Mouse (Mus musculus): Measurements from ENCODE around the gene Mdga2. TPM values are rescaled to one million over a fixed set of nuclear protein-coding genes. Genes with fewer than 3 reads are reported as not detected.
A peak's percentile ranks its signal among the peaks of the same experiment; 100 is the strongest.

Gene Mdga2
- polyA plus RNA-seq (2015; fragmentation: Nextera tagmentation; extraction: Ambion mirVana): 39.2 and 41.2 TPM in 2 replicates

DNA sequence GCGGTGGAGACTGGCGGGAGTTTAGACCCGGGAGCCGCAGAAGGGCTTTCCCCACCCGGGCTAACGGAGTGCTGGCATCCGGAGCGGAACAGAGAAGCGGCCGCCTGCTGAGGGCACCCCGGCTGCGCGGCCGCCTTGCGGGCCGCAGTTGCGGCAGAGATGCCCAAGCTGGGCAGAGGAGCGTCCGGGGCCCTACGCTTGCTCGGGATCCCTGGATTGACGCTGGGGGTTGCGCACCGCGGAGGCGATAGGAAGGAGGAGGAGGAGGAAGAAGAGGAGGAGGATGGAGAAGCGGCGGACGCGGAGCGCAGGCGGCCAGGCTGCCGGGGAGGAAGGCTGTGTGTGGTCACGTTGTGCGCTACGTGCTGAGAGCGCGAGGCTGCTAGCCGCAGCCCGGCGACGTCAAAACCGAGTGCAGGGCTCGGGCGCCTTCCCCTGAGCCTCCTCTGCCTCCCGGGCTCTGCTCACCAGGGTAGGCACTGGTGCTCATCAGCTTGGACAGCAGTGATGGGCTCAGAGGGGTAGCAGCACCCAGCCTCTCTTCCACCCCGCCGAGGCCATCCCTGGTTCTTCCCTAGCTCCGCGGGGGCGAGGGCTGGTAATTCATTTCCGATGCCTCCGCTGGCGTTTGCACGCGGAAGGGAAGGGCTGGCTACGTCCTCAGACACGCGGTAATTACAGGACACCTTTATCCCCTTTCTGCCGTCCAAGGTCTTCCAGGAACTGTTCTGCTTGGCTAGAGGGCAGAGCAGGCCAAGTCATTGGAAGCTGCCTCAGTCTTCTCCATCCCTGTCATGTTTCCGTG lies at the start of gene Mdga2:
Gene Mdga2 (minus strand): TSS at position 329 of the 805 bp plus-strand sequence.
- Histone ChIP-seq H3K4me2 (peak within 1 kb of the TSS; percentile 86), H3K27me3 (replicated peaks) (no peaks in the 10 kb centered on the region), H3K9me3 (no peaks in the 10 kb centered on the region), H3K36me3 (replicated peaks) (no peaks in the 10 kb centered on the region), H3K4me3 (peak within 1 kb of the TSS; percentile 98), H3K27ac (peak within 1 kb of the TSS; percentile 94), H3K9ac (peak within 1 kb of the TSS; percentile 94), H3K4me1 (peaks cover 22% of the 10 kb centered on the region)
- peak; percentile 75 for ATAC-seq (replicated peaks)
- WGBS: under 1% methylated on average over 61 of the region's 61 CpGs

GRCm38 (mm10) chr12:67267409-67267808 lies 45.1 kb upstream of the Mdga2 start:
- Histone ChIP-seq H3K27me3 (replicated peaks) (no peaks in the 10 kb centered on the region), H3K4me2 (no peak overlapping the region), H3K27ac (no peak overlapping the region), H3K36me3 (replicated peaks) (no peaks in the 10 kb centered on the region), H3K9ac (no peak overlapping the region), H3K4me3 (no peak overlapping the region), H3K4me1 (no peaks in the 10 kb centered on the region), H3K9me3 (no peaks in the 10 kb centered on the region)
- 83% methylated on average over 1 of the region's 1 CpGs for WGBS
- no peak for ATAC-seq (replicated peaks)

DNA sequence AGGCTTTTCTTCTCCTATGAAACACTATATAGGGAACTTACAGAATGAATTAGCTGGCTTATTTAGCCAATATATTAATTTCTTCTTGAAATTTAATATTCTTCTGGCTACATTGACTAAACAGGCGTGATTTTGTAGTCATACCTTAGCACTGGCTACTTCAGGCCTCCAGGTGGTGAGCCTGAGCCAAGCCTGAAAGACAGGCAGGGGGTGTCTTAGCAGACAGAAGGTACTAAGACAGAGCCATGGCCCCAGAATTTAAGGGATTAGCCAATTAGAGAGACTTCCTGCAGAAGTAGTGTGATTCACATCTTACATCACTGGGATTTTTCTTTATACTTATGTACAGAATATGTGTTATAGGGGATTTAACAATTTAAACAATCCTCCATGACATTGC lies 1.2 kb upstream of the Mdga2 start:
- no peak for ATAC-seq (replicated peaks)
- Histone ChIP-seq H3K27ac (no peak overlapping the region), H3K9ac (no peak overlapping the region), H3K4me3 (no peak overlapping the region; the same call in 1 of the 2 replicates), H3K4me2 (peak overlapping the region; percentile 86), H3K27me3 (replicated peaks) (no peaks in the 10 kb centered on the region), H3K36me3 (replicated peaks) (no peaks in the 10 kb centered on the region), H3K4me1 (peaks cover 16% of the 10 kb centered on the region), H3K9me3 (no peaks in the 10 kb centered on the region)
- 36% methylated on average over 1 of the region's 1 CpGs for WGBS

DNA sequence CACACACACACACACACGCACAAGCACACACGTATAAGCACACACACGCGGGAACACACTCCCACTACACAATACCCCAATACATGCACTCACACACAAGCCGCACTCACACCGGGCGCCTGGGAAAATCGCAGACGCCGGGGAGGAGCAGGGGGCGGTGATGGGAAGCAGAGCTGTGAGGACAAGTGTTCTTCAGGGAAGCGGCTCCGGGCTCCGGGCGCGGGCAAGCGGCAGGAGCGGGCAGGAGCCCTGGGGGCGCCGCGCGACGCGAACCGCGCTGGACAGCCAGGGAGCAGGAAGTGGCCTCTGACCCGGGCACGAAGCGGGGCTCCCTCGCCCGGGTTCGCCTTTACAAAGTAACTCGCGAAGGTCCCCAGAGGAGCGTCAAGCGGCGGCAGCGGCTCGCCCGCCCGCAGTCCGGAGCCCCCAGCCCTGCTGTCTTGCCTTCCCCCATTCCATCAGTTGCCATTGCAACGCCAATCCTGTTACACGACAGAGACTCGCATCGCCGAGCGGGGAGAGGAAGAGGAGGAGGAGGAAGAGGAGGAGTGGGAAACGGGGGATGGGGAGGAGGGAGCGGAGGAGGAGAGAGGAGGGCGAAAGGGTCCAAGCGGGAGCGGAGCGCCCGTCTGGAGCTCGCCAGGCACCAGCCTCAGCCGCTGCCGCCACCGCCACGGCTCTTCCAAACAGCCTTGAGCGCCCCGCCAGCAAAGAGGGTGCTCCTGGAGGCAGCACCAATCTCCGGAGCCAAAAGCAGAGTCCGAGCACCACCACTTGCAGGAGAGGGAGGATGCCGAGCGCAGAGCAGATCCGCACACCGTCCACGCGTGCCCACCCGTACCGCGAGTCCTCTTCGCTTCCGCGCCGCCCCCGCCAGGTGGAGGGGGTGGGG lies 774 bp downstream of the Mdga2 start:
- peaks cover 22% of the 10 kb centered on the region for H3K4me1 ChIP-seq
- peak overlapping the region; percentile 86 for H3K4me2 ChIP-seq
- H3K4me3 ChIP-seq: peak overlapping the region; percentile 98
- H3K9me3 ChIP-seq: no peaks in the 10 kb centered on the region
- under 1% methylated on average over 78 of the region's 78 CpGs for WGBS
- ATAC-seq (replicated peaks): peak; percentile 83
- no peaks in the 10 kb centered on the region for H3K36me3 ChIP-seq (replicated peaks)
- peak overlapping the region; percentile 94 for H3K9ac ChIP-seq
- H3K27ac ChIP-seq: peak overlapping the region; percentile 94
- H3K27me3 ChIP-seq (replicated peaks): no peaks in the 10 kb centered on the region

DNA sequence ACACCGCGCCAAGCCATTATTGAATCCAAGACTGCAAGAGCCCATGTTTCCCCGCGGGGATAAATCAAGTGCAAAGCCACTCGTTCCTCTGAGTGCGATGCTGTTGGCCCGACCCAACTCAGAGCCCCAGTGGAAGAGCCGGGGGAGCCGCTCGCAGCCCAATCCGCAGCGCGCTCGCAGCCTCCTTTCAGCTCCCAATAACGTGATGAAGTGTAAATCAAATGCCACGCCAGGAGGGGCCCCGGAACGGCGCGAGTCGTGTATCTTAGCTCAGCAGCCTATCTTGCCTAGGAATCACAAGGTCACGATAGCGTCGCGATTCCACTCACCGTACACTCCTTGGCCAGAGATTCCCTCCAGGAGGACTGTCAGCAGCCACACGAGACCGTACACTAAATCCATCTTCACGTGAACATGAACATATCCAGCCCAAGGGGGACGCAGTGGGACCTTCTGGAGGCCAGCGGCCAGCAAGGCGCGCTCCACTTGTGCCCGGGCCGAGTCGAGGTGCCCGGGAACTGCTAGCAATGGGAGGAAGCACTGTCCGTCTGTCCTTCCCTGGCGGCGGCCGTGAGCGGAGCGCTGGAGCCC lies 1.6 kb downstream of the Mdga2 start:
- Histone ChIP-seq H3K27ac (peak overlapping the region; percentile 94), H3K4me3 (peak overlapping the region; percentile 98), H3K27me3 (replicated peaks) (no peaks in the 10 kb centered on the region), H3K9me3 (no peaks in the 10 kb centered on the region), H3K4me1 (peaks cover 22% of the 10 kb centered on the region), H3K36me3 (replicated peaks) (no peaks in the 10 kb centered on the region), H3K9ac (peak overlapping the region; percentile 94), H3K4me2 (peak overlapping the region; percentile 86)
- WGBS: under 1% methylated on average over 43 of the region's 43 CpGs
- peak; percentile 40 for ATAC-seq (replicated peaks)

- Histone ChIP-seq H3K27me3 (replicated peaks) (no peaks in the 10 kb centered on the region), H3K27ac (peak overlapping the region; percentile 94), H3K36me3 (replicated peaks) (no peaks in the 10 kb centered on the region), H3K9me3 (no peaks in the 10 kb centered on the region), H3K9ac (peak overlapping the region; percentile 94), H3K4me1 (peaks cover 22% of the 10 kb centered on the region), H3K4me2 (peak overlapping the region; percentile 86), H3K4me3 (peak overlapping the region; percentile 98)
- under 1% methylated on average over 6 of the region's 6 CpGs for WGBS
- no peak for ATAC-seq (replicated peaks)
Measured at GRCm38 (mm10) chr12:67220041-67220440, 2.3 kb downstream of the Mdga2 start.

DNA sequence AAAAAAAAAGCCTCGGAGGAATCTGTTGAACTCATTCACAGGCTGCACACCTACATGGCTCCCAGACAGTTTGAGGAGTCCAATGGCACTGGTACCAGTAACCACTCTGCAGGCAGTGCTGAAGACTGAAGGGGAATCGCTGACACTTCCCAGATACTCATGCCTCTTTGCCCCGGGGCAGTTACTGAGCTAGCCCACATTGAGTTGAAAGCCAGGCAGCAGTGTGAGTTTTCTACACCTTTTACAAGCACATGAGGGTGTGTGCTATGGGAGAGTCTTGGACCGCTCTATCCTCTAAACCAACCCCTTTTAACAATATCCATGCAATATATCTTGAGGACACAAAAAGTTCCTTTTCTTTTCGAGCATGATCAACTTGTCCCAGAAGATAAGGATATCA lies 2.8 kb downstream of the Mdga2 start:
- Histone ChIP-seq H3K4me1 (peaks cover 22% of the 10 kb centered on the region), H3K4me3 (peak overlapping the region; percentile 98), H3K27me3 (replicated peaks) (no peaks in the 10 kb centered on the region), H3K9me3 (no peaks in the 10 kb centered on the region), H3K27ac (no peak overlapping the region), H3K9ac (peak overlapping the region; percentile 94), H3K36me3 (replicated peaks) (no peaks in the 10 kb centered on the region), H3K4me2 (peak overlapping the region; percentile 86)
- 25% methylated on average over 5 of the region's 5 CpGs for WGBS
- ATAC-seq (replicated peaks): no peak

GRCm38 (mm10) chr12:67212801-67213200 lies 9.5 kb downstream of the Mdga2 start:
- no peaks in the 10 kb centered on the region for H3K36me3 ChIP-seq (replicated peaks)
- H3K27me3 ChIP-seq (replicated peaks): no peaks in the 10 kb centered on the region
- no peaks in the 10 kb centered on the region for H3K9me3 ChIP-seq
- no peak overlapping the region for H3K27ac ChIP-seq
- WGBS: 58% methylated on average over 2 of the region's 2 CpGs
- H3K4me1 ChIP-seq: no peaks in the 10 kb centered on the region
- H3K9ac ChIP-seq: no peak overlapping the region
- no peak overlapping the region for H3K4me2 ChIP-seq
- no peak overlapping the region for H3K4me3 ChIP-seq
- no peak for ATAC-seq (replicated peaks)

DNA sequence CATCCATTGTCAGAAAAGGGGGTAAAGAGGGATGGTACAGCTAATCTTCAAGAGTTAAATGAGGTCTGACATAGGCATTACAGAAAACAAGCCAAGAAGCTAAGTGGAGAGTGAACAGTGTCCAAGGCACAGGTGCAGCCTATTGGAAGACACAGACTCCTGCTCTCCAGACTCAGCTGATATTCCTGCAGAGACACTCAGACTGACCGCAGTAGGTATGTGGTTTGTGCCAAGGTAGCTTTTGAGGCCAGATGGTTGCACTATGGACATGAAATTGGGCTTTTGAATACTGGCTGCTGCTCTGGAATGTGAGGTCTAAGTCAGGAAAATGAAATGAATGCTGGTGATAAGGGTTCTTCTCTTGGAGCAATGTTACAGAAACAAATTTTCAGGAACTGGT lies 44.2 kb downstream of the Mdga2 start:
- Histone ChIP-seq H3K4me1 (no peaks in the 10 kb centered on the region), H3K9me3 (no peaks in the 10 kb centered on the region), H3K27ac (no peak overlapping the region), H3K36me3 (replicated peaks) (no peaks in the 10 kb centered on the region), H3K4me2 (no peak overlapping the region), H3K9ac (no peak overlapping the region), H3K4me3 (no peak overlapping the region), H3K27me3 (replicated peaks) (no peaks in the 10 kb centered on the region)
- WGBS: 100% methylated on average over 1 of the region's 1 CpGs
- no peak for ATAC-seq (replicated peaks)

DNA sequence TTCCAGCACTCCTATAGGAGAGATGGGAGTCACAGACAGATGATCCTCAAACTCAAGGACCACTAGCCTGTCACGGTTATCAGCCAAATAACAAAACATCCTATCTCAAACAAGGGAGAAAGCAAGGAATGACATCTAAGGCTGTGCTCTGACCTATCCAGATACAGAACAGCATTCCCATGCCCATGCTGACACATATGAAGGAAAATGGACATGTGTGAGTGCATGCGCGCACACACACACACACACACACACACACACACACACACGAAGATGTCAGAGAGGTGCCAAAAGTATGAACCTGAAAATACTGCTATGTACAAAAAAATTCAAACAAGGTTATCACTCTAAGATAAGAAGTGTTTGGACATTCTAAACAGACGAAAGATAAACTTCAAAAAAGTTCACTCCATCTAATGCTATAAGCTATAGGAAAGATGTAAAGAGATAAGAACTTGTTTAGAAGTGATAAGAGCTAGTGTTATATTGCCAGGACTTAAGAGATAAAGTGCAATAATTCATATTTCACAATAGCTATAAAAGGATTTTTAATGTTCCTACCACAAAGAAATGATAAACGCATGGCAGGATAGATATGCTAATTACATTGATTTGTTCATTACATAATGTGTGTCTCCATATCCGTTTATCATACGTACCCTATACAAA lies 65.6 kb downstream of the Mdga2 start:
- no peaks in the 10 kb centered on the region for H3K27me3 ChIP-seq (replicated peaks)
- 89% methylated on average over 8 of the region's 8 CpGs for WGBS
- H3K9ac ChIP-seq: no peak overlapping the region
- H3K9me3 ChIP-seq: no peaks in the 10 kb centered on the region
- H3K4me1 ChIP-seq: no peaks in the 10 kb centered on the region
- no peak overlapping the region for H3K4me3 ChIP-seq
- no peak overlapping the region for H3K4me2 ChIP-seq
- H3K27ac ChIP-seq: no peak overlapping the region
- no peaks in the 10 kb centered on the region for H3K36me3 ChIP-seq (replicated peaks)
- ATAC-seq (replicated peaks): no peak

GRCm38 (mm10) chr12:67153077-67153476 lies 69.3 kb downstream of the Mdga2 start:
- Histone ChIP-seq H3K4me1 (no peaks in the 10 kb centered on the region), H3K4me3 (no peak overlapping the region), H3K4me2 (no peak overlapping the region), H3K27me3 (replicated peaks) (no peaks in the 10 kb centered on the region), H3K36me3 (replicated peaks) (no peaks in the 10 kb centered on the region), H3K9ac (no peak overlapping the region), H3K27ac (no peak overlapping the region), H3K9me3 (no peaks in the 10 kb centered on the region)
- ATAC-seq (replicated peaks): no peak
- WGBS: 57% methylated on average over 3 of the region's 3 CpGs

DNA sequence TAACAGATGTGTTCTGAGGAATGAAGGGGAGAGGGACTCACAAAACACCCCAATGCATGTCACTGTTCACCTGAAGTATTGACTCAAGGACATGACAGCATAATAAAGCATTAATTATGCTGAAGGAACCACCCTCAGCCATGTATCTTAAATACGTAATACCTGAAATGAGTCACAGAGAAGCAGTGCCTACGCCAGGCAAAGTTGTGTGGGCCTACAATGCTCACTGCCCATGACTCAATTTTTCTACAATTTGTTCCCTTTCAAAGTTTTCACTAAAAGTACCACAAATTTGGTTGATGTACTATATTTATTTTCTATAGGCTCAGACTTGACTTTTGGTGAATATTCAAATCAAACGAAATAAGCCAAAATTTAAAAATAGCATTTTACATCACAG lies 80.7 kb downstream of the Mdga2 start:
- no peak for ATAC-seq (replicated peaks)
- WGBS: 96% methylated on average over 3 of the region's 3 CpGs
- no peak overlapping the region for H3K4me2 ChIP-seq

More for the DNA sequence above, 80.7 kb downstream of the Mdga2 start:
- Histone ChIP-seq H3K36me3 (replicated peaks) (no peaks in the 10 kb centered on the region), H3K4me1 (no peaks in the 10 kb centered on the region), H3K9ac (no peak overlapping the region), H3K27ac (no peak overlapping the region), H3K9me3 (no peaks in the 10 kb centered on the region), H3K27me3 (replicated peaks) (no peaks in the 10 kb centered on the region), H3K4me3 (no peak overlapping the region)
